Comparison of ENCODE assay signal across 9 mouse cellular contexts in the genomic region with DNA sequence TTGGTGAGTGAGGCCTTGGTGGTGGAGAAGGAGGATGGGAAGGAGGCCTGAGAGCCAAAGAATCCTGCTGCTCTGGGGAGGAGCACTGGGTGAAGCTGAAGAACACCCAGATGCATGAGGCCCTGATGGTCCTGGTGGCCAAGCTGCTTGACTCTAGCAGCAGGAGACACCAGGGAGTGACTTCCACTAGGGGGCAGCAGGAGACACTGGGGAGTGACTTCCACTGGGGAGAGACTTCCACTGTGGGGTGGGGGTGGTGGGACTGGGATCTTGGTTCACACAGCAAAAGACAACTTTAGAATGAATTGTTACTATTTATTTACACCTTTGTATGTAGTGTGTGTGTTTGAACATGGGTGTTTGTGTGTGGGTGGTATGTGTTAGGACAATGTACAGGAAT. TPM values are rescaled to one million over a fixed set of nuclear protein-coding genes. Genes with fewer than 3 reads are reported as not detected.
A peak's percentile ranks its signal among the peaks of the same experiment; 100 is the strongest.
DNase-seq lines count a peak whose midpoint lies in the region; ATAC-seq and TF ChIP-seq lines count a peak whose summit lies in the region.
"Had no signal": no experiment of that assay in that cellular context is flagged by ENCODE, and none has a peak within 500 bp of the region (broad histone marks: within the 10 kb centered on the region; RNA-seq: fewer than 3 reads in every experiment).

No protein-coding gene starts in this region.

- no peak overlapping the region for H3K9ac ChIP-seq in heart, adult 2 months (ENCODE audit: low read depth, low read length)
- no peak overlapping the region for H3K9ac ChIP-seq in embryonic facial prominence, embryonic 11.5 days (replicated peaks; ENCODE audit: low read length)
- H3K9ac ChIP-seq: neural tube, embryonic 12.5 days had no signal

- H3K4me2 ChIP-seq in embryonic facial prominence, embryonic 11.5 days (ENCODE audit: low read depth, low read length) = no peak overlapping the region
- H3K4me2 ChIP-seq: neural tube, embryonic 12.5 days had no signal

- no peaks in the 10 kb centered on the region for H3K4me1 ChIP-seq in heart, adult 2 months (ENCODE audit: control insufficient read depth, insufficient read depth, low read length)
- H3K4me1 ChIP-seq in embryonic facial prominence, embryonic 11.5 days (ENCODE audit: control insufficient read depth, insufficient read depth, low read length) = no peaks in the 10 kb centered on the region

- no peak overlapping the region for H3K27ac ChIP-seq in heart, adult 2 months
- no peak overlapping the region for H3K27ac ChIP-seq in embryonic facial prominence, embryonic 11.5 days (replicated peaks; ENCODE audit: low read depth, low read length)
- H3K27ac ChIP-seq: neural tube, embryonic 12.5 days had no signal

- no peak for DNase-seq in heart, adult 2 months
- DNase-seq in heart, adult 8-10 months (ENCODE audit: low spot score) = no peak
- DNase-seq in urinary bladder, postnatal 14 days (ENCODE audit: low spot score) = peak; percentile 37
- no peak for DNase-seq in urinary bladder, postnatal 36 days (ENCODE audit: low spot score in 2 of 2)
- DNase-seq in embryonic facial prominence, embryonic 11.5 days (ENCODE audit: low spot score) = peak; percentile 37
- DNase-seq in lung, postnatal 36 days = peak; percentile 71
- no peak for DNase-seq in urinary bladder, postnatal 4 days (ENCODE audit: low spot score in 2 of 2)

- H3K27me3 ChIP-seq in heart, adult 2 months (ENCODE audit: control insufficient read depth, insufficient read depth, low read length) = no peaks in the 10 kb centered on the region
- H3K27me3 ChIP-seq in embryonic facial prominence, embryonic 11.5 days (ENCODE audit: control insufficient read depth, insufficient read depth, low read length) = no peaks in the 10 kb centered on the region
- H3K27me3 ChIP-seq: neural tube, embryonic 12.5 days had no signal

- H3K9me3 ChIP-seq in embryonic facial prominence, embryonic 11.5 days (replicated peaks; ENCODE audit: control insufficient read depth, low read length) = no peaks in the 10 kb centered on the region
- H3K9me3 ChIP-seq: neural tube, embryonic 12.5 days had no signal

- H3K4me3 ChIP-seq in heart, adult 2 months = no peak overlapping the region
- H3K4me3 ChIP-seq in embryonic facial prominence, embryonic 11.5 days (ENCODE audit: low read depth, low read length) = no peak overlapping the region
- H3K4me3 ChIP-seq: neural tube, embryonic 12.5 days had no signal

- TF ChIP-seq EP300 in heart, adult 2 months (IDR thresholded peaks at IDR 0.05; ENCODE audit: insufficient read depth, low read depth, low read length) = no peak

- no peak for TF ChIP-seq POLR2A in heart, adult 2 months (IDR thresholded peaks at IDR 0.05; ENCODE audit: insufficient read depth, low read depth, low read length)

- H3K36me3 ChIP-seq in heart, adult 2 months (ENCODE audit: control insufficient read depth, insufficient read depth, low read length) = no peaks in the 10 kb centered on the region
- no peaks in the 10 kb centered on the region for H3K36me3 ChIP-seq in embryonic facial prominence, embryonic 11.5 days (replicated peaks; ENCODE audit: control insufficient read depth, insufficient read depth, low read depth, low read length)

- no peaks in the 10 kb centered on the region for H3K79me2 ChIP-seq in heart, adult 2 months (replicated peaks; ENCODE audit: control insufficient read depth, insufficient read depth, low read length)

- TF ChIP-seq CTCF in heart, adult 2 months (IDR thresholded peaks at IDR 0.05) = peak; percentile 59

- no peak for ATAC-seq in embryonic facial prominence, embryonic 11.5 days (replicated peaks; ENCODE audit: insufficient number of reproducible peaks, low FRiP score, low TSS enrichment, low read depth)
- ATAC-seq in frontal cortex, adult (ENCODE audit: low TSS enrichment) = no peak

- intact Hi-C loops in heart, adult 2 months (cut with DNase I) = no loop called here

RNA-seq across cellular contexts. Expression of a gene that starts 9.1 kb away (rescaled TPM):
- total RNA-seq in heart, adult 2 months (2021) = 10 to 100 TPM; 27.5 to 28.6 TPM
- 18.5 and 18.6 TPM in 2 replicates for polyA plus RNA-seq in heart, adult 2 months (2012; rRNA removed)
- total RNA-seq in heart, adult 8-10 months (2022) = 10 to 100 TPM; 27.1 to 36.7 (median 34.4) TPM
- 74.7 and 78.2 TPM in 2 replicates for polyA plus RNA-seq in embryonic facial prominence, embryonic 11.5 days (2014; fragmentation: Nextera tagmentation; extraction: Ambion mirVana)

RNA-seq across cellular contexts. Expression of a gene that starts 15.2 kb away (rescaled TPM):
- 1 to 10 TPM; 2.4 to 2.7 TPM for total RNA-seq in heart, adult 2 months (2021)
- polyA plus RNA-seq in heart, adult 2 months (2012; rRNA removed) = 4.2 and 4.6 TPM in 2 replicates
- total RNA-seq in heart, adult 8-10 months (2022) = 1 to 10 TPM; 2.2 to 4.2 (median 2.9) TPM
- polyA plus RNA-seq in embryonic facial prominence, embryonic 11.5 days (2014; fragmentation: Nextera tagmentation; extraction: Ambion mirVana) = 83.5 and 84.3 TPM in 2 replicates

Comparison
In these comparisons a context has a peak if more than half of its experiments do, and no peak if none do; other contexts are left out.
1. DNase-seq: peak in urinary bladder, postnatal 14 days (single experiment), embryonic facial prominence, embryonic 11.5 days (single experiment) and lung, postnatal 36 days (single experiment); none in heart, adult 2 months (0 of 2), heart, adult 8-10 months (single experiment), urinary bladder, postnatal 36 days (0 of 2) and urinary bladder, postnatal 4 days (0 of 2).